Mouse (Mus musculus) liver, embryonic 14.5 days (tissue): Measurements from ENCODE around the gene Scube3.

ENCODE experiments used
- CTCF ChIP-seq: IDR thresholded peaks from 2 replicates; pipeline ENCODE4 v1.5.1; 2016; ENCODE audit warnings: antibody characterized with exemption, low read depth, control low read depth
- EP300 ChIP-seq: IDR thresholded peaks from 2 replicates; pipeline ENCODE4 v1.6.1; 2016; ENCODE audit warnings: antibody characterized with exemption, low read depth

GRCm38 (mm10) chr17:28138685-28139084, 3.3 kb upstream of the Scube3 start:
- no peak for TF ChIP-seq CTCF
- TF ChIP-seq EP300 = no peak
